Mouse (Mus musculus) cortical plate, adult 2 months (tissue): ENCODE measurements around the gene Podxl2.

Experiments
- CTCF ChIP-seq: fragments of 200-500 bp; IDR thresholded peaks from 2 replicates; pipeline ENCODE4 v1.5.1; 2011; ENCODE audit warnings: mild to moderate bottlenecking, control low read depth, low read length; ENCODE audit not compliant: insufficient read depth; ENCODE audit errors: extremely low read depth
- POLR2A ChIP-seq: fragments of 200-500 bp; IDR thresholded peaks from 2 replicates; pipeline ENCODE4 v1.6.1; 2011; ENCODE audit warnings: mild to moderate bottlenecking, low read length, control low read depth; ENCODE audit not compliant: insufficient read depth; ENCODE audit errors: extremely low read depth

- TF ChIP-seq CTCF (no peak), POLR2A (no peak)
These were observed 80.3 kb downstream of the Podxl2 start for GRCm38 (mm10) chr6:88794561-88794971.
